Mouse (Mus musculus): ENCODE measurements at regions not wholly inside any gene's neighbourhood (a gene's known extent, or its start where the extent isn't known, plus 50 kb on each side); places are given as distances from the start of the nearest gene placed in this dataset.
"Not testable (repeated sequence)": the region's sequence is repeated elsewhere in the genome, so short reads cannot be mapped to it uniquely, and the experiment has no call there.

DNA sequence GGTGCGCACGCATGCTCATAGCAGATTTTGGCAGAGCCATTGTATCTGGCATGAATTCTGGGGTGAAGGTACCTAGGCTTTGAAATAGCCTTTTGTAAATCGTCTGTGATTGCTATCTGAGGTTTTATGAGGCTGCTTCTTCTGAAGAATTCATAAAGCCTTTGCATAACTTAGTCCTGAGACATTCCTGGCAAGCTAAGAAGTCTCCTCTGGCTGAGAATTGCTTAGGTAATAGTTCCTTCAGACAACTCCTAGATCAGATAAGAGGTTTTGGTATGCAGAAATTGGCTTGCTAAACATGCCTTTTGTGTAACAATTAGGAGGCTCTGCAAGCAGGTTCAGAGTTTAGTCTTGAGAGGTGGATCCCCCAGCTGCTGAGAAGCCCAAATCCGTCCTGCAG lies 82.7 kb downstream of the Pmp22 start:
- no peak for DNase-seq (ENCODE audit: low spot score in 2 of 2)

DNA sequence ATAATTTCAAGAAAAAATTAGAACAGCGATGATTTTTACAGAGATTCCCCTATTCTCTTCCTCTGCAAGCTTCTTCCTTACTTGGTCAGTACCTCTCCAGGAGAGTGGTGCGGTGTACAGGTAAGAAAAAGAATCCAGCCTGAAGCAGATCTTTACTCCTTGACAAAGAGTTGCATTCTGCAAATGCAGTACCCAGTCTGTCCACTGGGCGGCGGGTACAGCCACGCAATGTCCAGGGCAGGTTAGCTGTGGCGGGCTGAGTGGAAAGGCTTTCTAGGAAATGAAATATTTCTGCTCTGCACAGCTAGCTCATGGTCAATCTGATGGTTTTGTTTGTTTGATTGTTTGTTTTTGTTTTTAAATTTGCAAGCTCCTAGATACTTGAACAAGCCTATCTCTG lies 84.3 kb downstream of the Pmp22 start:
- peak; percentile 57 to 80 for DNase-seq (ENCODE audit: low spot score in 2 of 2)

DNA sequence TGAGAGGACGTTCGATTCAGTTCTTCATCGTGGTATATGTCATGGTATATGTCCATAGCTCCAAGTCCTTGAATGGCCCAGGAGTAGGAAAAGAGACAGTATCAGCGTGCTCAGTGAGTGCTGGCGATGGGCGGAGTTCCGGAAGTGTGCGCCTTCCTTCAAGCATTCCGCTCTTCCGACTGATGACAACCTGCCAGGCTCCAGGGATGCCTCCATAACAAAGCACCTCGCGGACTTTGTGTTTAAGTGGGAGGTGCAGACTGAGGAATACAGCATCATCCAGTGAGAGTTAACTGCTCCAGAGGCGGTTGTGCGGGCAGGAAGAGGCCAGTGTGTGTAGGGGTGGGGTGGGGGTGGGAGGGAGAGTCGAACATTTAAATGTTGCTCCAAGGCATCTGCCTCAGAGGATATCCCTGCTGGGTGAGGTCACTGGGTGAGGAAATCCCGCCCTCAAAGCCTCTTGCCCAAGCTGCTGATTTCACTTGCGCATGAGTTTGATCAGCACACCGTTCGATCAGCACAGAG lies 85.2 kb downstream of the Pmp22 start:
- no peak for DNase-seq (ENCODE audit: low spot score in 2 of 2)

DNA sequence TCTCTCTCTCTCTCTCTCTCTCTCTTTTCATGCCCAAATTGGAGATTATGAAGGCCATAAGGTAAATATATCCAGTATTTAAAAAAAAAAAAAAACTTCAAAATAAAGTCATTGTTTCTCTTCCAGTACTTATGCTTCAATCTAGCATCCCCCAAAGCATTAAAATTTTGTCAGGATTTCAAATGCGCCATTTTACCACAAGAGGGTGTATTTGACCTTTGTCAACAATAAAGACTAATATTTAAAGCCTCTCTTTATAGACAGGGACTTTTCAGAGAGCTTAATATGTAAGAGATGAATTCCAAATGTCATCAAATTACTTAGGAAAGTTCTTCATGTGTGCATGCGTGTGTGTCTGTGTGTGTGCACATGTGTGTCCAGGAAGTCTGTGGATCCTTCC lies 87.2 kb downstream of the Pmp22 start:
- DNase-seq (ENCODE audit: low spot score in 2 of 2), result no peak

DNA sequence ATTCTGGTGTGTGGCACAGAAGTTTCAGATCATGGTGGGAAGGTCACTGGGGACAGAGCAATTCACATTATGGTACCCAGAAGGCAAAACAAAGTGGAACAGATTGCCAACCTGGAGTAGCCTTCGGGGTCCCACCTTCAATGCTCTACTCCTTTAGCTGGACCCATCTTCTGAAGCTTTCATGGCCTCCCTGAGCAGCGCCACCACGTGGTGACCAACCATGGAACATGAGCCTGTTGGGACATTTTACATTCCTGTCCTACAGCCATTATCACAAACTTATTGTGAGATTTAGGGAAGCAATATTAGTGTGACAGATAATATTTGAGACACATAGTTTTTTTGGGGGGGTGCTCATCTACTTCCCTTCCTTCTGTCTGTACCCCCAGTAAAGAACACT lies 88.3 kb downstream of the Pmp22 start:
- no peak for DNase-seq (ENCODE audit: low spot score in 2 of 2)

DNA sequence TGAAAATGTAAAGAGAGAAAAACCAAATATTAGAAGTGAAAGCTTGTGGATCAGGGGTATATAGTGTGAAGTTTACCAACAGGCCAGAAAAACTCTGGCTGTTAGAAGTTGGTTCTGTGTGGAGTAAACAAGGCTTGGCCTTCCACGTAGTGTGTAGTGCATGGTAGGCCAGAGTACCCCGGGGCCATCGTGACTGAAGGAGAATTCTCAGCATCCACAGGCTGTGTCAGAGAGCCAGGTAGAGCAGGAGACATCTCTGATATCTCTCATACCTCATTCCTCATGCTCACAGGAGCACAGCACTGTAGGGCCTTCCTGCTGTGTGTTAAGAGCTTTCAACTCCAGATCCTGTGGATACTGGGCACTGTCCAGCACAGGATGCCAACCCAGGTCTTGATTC lies 97.7 kb downstream of the Pmp22 start:
- DNase-seq (ENCODE audit: low spot score in 2 of 2), result no peak

DNA sequence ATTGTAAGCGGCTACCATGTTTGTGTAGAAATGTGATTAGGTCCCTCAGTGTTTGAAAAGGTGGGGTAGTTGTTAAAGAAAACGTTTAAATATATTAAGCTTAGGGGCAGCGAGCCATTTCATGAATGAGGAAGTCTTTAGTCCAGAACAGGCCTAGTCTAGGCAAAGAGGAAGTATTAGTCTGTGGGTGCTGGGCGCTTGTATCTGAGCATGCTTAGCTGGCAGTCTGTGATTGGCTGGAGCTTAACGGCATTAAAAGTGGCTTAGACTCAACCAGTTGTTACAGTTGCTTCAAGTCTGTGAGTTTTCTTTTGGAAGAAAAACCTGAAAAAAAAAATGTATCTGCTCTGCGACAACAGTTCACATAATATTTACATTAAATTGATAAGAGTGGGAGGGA lies 102.0 kb downstream of the Pmp22 start:
- DNase-seq (ENCODE audit: low spot score in 2 of 2), result peak in 1 of 2 experiments; percentile 16

DNA sequence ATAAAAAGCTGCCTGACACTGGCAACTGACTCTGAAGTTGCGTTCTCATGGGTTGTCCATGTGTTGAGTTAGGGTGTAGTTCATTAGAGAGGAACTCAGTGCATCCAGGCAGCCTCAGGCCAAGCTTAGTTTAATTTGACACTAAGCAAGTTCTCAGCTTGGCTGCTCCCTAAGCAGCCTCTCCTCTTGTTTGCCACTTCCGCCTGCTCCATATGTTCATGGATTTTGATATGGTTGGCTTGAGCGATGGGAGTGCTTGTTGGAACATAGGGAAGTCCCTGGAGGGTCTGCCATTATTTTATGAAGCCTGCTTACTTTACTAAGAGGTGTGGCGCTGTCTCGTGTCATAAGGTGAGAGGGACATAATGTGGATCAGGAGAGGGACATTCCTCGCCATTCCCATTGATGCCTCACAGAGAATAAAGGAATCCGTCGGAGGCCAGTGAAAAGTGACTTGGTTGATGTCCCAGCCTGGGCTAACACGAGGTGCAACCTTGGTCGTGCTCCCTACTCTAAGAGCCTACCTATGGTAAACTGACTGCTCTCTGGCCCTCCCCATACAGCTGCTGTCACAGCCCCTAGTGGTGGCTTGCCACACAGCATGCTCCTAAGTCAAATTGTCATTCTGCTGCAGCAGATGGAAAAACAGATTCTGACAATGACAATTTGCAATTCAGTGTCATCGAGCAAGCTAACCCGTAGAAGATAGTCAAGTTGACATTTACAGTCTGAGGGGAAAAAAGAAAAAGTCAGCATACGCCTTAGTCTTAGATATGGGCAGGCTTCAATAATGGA lies 104.6 kb downstream of the Pmp22 start:
- DNase-seq (ENCODE audit: low spot score in 2 of 2), result no peak

DNA sequence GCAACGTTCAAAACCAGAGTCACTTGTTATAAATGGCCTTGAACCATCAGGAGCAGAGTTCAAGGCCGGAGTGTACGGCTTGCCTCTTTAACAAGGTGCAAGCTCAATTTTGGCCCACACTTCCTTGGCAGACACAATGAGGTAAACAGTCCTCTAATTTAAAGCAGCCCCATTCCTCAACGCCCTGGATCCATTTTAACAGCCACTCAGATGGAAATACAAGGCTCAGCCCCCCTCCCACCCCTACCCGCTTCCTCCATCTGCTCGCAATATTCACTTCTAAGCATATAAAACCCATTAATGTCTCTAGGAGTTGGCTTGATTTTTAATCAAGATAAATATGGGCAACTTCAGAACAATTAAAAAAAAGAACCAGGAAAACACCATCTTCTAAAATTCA lies 105.7 kb downstream of the Pmp22 start:
- no peak for DNase-seq (ENCODE audit: low spot score in 2 of 2)

DNA sequence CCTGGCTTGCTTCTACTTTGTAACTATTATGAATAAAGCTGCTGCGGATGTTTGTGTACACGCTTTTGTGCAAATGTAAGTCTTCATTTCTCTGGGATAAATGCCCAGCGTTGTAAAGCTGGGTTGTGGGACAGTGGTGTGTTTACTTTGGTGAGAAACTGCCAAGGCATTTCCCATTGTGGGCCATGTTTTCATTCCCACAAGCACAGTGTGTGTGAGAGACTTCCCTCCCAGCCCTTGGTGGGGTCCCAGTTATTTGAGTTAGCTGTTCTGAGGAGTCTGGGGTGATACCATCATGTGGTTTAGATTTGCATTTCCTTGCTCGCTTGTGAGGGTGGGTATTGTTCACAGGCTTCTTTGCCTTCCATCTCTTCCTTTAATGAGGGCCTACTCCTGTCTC lies 109.9 kb downstream of the Pmp22 start:
- DNase-seq (ENCODE audit: low spot score in 2 of 2), result no peak

DNA sequence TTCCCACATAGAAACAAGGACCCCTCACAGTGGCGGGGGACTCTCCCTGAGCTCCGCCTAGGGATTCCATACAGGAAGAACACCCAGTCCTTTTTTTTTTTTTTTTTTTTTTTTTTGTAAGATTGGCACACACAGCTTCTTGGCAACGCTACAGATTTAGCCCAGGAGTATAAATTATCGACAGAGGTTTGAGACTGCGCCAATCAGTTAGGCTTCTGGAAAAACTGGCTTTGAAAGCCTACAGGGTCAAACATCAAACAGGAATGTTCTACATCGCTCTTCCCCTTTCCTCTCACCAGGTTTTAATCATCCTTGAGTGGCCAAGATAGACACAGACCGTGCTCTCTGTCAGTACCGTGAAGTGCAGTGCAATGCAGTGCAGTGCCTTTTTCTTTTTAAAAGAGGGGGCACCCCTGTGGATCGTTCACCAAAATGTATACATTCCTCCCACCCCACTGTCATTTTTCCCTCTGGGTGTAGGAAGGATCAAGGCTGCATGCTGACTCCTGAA lies 115.2 kb downstream of the Pmp22 start:
- DNase-seq (ENCODE audit: low spot score in 2 of 2), result no peak

DNA sequence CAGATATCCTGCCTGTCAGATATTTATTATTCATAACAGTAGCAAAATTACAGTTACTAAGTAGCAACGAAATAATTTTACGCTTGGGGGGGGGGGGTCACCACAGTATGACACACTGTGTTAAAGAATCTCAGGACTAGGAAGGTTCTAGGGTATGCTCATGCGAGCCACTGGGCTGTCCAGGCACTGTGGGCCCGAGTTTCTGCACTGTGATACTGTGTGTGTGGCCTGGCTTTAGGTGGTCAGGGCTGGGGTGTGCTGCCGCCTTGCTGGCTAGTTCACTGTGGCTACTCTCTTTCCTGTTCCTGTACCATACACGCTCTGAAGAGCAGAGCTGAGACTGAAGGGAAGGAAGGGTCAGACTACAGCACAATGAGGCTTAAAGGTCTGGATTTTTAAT lies 116.3 kb downstream of the Pmp22 start:
- DNase-seq (ENCODE audit: low spot score in 2 of 2), result no peak

DNA sequence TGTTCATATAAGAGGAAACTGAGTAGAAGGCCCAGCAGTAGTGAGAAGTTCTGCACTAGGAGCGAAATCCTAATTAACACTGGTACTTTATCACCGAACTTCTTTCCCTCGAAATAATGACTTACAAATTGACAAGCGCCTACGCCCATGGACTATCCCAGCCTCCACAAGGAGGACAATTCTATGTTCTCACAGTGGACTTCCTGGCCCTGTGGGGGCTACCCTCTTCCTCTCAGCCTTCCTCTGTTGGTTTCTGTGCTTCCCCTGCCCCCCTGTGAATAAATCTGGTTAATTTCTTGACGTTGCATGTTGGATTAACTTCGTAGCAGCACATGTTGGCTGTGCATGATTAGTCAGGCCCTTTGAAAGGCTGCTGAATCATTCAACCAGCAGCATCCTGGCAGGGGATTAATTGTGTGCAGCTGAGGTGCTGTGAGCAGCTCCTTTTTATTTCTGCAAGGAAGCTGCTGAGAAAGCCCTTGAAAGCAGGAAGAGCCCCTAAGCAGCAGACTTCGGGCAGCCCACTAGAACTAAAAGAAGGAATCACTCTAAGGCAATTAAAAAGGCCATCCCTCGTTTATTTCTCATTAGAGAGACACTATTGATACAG lies 117.4 kb downstream of the Pmp22 start:
- no peak for DNase-seq (ENCODE audit: low spot score in 2 of 2)

DNA sequence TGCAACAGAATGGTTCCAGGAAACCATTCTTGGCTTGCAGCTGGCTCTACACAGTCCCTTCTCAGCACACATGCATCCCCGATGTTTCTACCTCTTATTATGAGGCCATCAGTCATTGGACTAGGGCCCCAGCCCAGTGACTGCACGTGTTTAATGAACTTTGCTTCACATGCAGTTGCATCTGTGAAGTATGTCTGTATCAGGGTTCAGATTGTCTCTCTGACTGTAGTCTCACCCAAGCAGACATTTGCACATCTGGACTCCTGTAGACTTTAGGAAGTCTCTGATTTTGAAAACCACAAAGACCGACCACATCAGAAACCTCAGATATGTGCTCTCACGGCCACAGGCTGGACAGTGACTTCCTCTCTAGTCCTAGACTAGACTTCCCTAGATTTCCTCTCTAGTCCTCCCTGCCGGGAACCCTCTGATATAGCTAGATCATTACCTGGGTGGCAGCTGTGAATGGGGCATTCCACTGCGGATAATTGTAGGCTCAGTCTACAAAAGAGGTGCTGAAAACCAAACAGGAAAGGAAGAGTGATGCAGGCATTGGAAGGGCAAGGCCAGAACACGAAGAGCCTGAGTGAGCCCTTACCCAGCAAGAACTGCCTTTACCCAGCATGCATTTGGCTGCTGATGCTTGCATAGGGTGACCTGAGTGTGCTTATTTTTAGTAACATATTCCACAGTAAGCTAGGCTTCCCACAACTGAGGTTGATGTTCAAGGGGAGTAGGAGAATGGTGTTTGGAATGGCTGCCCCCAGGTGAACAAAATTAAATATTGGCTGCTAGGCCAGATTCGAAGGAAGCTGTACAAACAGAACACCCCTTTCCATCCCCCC lies 123.5 kb downstream of the Pmp22 start:
- no peak for DNase-seq (ENCODE audit: low spot score in 2 of 2)

DNA sequence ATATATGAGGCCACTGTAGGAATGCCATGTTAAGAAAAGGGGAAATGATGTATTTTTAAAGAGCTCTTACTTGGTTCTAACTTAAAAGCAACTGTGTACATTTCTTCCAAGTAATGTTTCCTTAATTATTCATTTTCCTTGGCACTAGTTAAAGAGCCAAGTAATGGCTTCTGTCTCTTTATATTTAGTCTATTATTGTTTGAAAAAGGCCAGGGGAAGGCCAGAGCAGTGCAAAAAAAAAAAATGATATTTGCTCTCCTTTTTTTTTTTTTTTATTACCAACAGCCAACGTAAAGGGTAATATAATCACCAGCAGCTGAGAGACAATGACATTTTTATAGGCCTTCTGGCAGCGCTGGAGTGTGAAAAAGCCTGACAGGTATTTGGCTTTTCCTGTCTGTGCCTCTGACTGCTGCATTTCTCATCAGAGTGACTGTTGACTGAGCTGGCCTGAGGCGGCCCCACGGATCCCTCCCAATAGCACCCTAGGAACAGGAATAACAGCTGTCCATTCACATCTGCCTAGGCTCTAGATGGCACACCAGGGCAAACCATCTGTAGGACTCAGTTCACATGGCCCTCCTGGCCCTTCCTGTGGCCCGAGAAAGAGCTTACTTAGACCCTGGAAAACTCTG lies 124.3 kb downstream of the Pmp22 start:
- no peak for DNase-seq (ENCODE audit: low spot score in 2 of 2)

DNA sequence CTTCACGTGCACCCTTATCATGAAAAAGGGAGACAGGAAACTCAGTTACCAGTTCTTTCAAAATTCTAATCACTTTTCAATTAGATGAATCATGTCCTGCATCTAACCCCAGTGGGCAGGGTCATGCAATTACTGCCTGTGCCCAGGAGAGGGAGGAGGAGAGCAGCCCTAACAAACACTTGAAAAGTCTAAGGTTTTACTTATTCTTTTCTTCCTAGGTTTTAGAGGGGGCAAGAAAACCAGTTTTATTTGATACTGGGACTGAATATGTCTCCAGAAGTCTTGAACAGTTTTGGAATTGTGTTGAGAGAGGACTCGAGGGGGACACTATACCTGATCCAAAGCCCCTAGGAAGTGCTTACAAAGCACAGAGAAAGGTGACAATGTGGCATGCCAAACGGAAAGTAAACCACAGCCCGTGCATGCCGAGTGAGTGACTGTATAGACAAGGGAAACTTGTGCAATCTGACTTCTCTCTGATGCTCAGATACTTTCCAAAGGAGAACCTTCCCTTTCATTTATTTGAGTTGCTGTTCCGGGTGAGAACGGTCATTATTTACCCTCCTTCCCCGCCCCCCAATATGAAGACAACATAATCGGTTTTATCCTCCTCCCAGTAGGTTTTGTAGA lies 135.8 kb downstream of the Pmp22 start:
- DNase-seq (ENCODE audit: low spot score in 2 of 2), result peak in 1 of 2 experiments; percentile 22

DNA sequence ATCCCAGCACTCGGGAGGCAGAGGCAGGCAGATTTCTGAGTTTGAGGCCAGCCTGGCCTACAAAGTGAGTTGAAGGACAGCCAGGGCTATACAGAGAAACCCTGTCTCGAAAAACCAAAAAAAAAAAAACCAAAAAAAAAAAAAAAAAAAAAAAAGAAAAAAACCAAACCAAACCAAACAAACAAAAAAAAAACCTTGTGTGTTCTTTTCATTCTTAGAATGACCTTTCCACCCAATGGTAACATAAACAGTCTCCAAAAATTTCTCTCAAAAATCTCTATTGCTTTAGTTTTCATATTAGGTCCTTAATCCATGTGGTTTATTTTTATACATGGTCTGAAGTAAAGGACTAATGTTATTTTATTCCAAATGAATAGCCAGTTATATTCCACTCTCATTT lies 137.5 kb downstream of the Pmp22 start:
- not testable (repeated sequence) for DNase-seq (ENCODE audit: low spot score in 2 of 2)

DNA sequence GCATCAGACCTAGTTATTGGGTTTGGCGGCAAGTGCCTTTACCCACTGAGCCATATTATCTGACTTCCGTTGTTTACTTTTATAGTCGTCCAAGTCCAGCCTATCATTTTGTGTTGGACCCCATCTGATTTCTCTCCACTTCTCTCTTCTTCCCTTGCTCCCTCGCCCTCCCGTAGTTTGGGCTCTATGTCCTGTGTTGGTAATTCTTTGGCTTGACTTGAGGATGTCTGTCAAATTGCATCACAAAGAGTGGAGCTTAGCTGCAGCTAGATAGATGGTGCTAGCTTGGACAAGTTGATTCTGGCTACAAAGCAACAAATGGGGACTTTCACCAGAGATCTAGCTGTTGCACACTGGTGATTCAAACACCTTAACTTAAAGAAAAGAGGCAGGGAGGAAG lies 147.9 kb downstream of the Pmp22 start:
- DNase-seq (ENCODE audit: low spot score in 2 of 2), result no peak

DNA sequence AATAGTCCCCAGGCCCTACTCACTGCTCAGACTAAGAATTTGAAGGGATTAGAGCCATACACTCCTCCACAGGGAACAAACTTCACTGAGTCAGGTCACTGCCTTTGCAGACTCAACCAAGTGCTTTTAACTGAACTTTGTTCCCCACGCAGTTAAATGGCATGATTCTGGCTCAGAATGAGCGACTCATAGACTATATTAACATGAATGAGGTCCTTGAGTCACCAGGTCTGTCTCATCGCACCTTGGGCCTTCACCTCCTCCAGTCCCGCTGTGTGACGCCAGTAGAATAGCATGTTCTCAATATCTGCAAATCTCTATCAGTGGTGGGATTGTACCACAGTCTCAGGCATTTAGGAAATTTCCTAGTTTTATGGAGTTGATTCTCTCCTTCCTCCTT lies 153.1 kb downstream of the Pmp22 start:
- no peak for DNase-seq (ENCODE audit: low spot score in 2 of 2)

DNA sequence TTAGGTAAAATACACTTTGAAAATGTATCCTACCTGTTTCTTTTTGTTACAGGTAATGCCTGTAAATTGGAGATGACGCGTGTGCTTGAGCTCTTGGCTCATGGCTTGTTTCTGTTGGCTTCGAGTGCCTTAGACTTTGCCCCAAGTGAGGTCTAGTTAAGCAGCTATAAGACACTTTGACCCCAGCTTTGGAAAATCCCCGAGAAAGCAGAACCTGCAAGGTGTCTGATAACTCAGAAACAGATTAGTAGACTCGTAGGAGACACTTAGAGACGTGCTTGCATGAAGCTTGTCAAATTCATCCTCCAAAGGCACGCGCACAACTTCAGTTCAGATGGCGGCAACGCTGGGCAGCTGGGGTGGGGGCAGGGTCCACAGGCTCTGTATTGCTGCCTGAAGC lies 153.8 kb downstream of the Pmp22 start:
- no peak for DNase-seq (ENCODE audit: low spot score in 2 of 2)

DNA sequence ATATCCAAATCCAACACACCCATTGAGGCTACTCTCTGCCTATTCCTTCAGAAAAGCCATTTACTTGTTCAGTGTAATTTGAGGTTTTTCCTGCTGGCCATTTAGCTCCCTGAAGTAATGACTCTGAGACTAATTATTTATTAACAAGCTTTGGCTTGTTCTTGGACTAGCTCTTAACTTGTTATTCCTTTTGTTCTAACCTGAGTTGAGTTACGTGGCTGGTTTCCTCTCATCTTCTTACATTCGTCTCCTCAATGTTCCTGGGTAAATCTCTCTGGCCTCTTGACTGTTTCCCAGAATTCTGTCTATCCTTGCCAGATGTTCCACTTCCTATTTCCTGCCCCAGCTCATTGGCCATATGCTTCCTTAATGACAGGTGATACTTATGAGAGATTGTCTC lies 157.2 kb downstream of the Pmp22 start:
- no peak for DNase-seq (ENCODE audit: low spot score in 2 of 2)

All from spleen, postnatal 10 days (tissue).